Mouse (Mus musculus): ENCODE results near the gene D430019H16Rik. TPM values are rescaled to one million over a fixed set of nuclear protein-coding genes. Genes with fewer than 3 reads are reported as not detected.

The D430019H16Rik gene
- polyA plus RNA-seq (2015; fragmentation: Nextera tagmentation; extraction: Ambion mirVana), result 0.03 and 0.05 TPM in 2 replicates

DNA sequence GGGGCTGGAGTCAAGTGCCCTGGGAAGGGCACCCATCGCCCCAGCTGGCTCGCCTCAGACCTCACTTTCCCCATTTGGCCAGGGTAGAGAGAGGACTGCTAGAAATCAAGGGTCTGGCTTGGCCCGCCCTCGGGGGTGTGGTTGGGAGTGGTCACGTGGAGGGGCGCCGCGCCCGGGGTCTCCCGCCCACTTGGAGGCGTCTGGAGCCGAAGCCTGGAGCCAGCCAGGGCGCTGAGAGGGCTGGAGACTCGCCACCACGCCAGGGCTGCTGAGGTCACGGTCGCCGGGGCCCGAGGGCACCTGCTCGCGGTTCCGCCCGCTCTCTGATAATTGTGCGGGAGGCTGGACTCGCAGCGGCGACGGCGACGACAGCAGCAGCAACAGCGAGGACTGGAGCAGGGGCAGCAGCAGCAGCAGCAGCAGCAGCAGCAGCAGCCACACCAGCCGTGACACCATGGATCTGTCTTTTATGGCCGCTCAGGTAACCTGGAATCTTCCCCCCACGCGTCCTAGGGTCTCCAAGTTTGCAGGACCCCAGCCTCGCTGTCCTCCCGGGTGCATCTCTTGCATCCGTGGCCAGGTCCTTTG is at the start of gene D430019H16Rik:
Gene D430019H16Rik, plus strand, starts transcription at position 187 of the 588 bp plus-strand sequence.
- ATAC-seq (ENCODE audit: insufficient read depth), result no peak
- no peak within 1 kb of the TSS for H3K27ac ChIP-seq (replicated peaks)
- H3K9ac ChIP-seq, result no peak within 1 kb of the TSS
- H3K27me3 ChIP-seq, result peaks cover 27% of the 10 kb centered on the region
- H3K4me3 ChIP-seq (replicated peaks), result peak within 1 kb of the TSS; percentile 31
- peak within 1 kb of the TSS; percentile 56 for H3K4me2 ChIP-seq
- peaks cover 6% of the 10 kb centered on the region; the same call in 1 of the 2 replicates for H3K4me1 ChIP-seq (replicated peaks)
- under 1% methylated on average over 38 of the region's 38 CpGs for WGBS (ENCODE audit: insufficient replicate concordance)
- H3K9me3 ChIP-seq (replicated peaks), result no peaks in the 10 kb centered on the region
- no peaks in the 10 kb centered on the region for H3K36me3 ChIP-seq (replicated peaks)

DNA sequence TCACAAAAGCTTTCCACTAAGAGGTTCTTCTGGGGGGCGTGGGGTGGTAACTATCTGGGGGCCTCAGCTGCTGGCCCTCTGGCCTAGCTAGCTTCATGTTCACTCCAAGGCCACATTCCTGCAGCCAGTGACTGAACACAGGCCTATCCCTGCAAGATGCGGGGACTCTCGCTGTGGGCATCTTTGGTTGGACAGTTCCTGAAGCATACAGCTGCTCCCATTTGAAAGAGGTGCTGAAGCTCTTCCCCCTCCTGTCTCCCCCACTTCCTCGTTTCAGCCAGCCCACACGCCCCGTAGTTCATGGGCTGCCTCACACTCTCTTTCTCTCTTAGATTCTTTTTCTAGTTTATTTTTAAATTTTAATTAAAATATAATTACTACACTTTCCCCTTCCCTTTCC is 47.6 kb upstream of the D430019H16Rik start:
- Histone ChIP-seq H3K27me3 (no peaks in the 10 kb centered on the region), H3K27ac (replicated peaks) (no peak overlapping the region), H3K36me3 (replicated peaks) (no peaks in the 10 kb centered on the region), H3K4me2 (no peak overlapping the region), H3K4me3 (replicated peaks) (no peak overlapping the region), H3K4me1 (replicated peaks) (no peaks in the 10 kb centered on the region), H3K9ac (no peak overlapping the region), H3K9me3 (replicated peaks) (no peaks in the 10 kb centered on the region)
- no peak for ATAC-seq (ENCODE audit: insufficient read depth)
- WGBS (ENCODE audit: insufficient replicate concordance), result 31% methylated on average over 6 of the region's 6 CpGs

DNA sequence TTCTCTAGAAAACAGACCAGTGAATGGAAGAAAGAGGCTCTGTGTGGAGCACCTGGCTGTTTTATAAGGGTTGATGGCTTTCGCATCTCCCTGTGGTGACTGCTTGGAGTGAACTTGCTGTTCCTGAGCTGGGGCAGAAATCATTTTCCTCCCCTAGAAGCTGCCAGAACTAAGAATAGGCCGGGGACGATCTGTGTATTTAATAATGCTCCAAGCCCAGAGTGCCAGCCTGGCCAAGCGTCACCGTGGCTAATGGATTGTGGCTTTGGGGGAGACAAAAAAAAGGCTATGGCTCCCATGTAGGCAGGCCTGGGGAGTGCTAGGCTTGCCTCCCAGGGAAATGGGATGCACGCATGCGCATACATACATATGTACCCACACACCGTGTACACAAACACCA is 39.7 kb upstream of the D430019H16Rik start:
- Histone ChIP-seq H3K36me3 (replicated peaks) (no peaks in the 10 kb centered on the region), H3K27me3 (no peaks in the 10 kb centered on the region), H3K9ac (no peak overlapping the region), H3K4me1 (replicated peaks) (no peaks in the 10 kb centered on the region), H3K9me3 (replicated peaks) (no peaks in the 10 kb centered on the region), H3K4me3 (replicated peaks) (no peak overlapping the region), H3K27ac (replicated peaks) (no peak overlapping the region), H3K4me2 (no peak overlapping the region)
- no peak for ATAC-seq (ENCODE audit: insufficient read depth)
- WGBS (ENCODE audit: insufficient replicate concordance), result 74% methylated on average over 8 of the region's 8 CpGs

DNA sequence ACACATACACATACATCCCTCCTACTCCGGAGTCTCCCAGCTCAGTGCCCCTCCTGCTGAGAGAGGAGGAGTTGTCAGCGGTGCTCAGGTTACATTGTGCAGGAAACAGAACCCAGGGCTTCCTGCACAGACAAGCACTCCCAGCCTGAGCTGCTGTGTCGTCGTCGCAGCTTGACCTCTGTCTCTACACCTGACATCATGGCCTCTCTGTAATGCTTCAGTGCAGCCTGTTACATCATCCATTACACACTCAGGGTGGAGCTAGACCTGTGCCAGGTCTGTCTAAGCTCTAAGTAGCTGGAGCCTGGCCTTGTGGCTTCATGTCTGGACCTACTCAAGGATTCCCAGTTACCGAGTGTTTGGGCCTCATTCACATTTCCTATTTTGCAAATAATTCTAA is 33.2 kb upstream of the D430019H16Rik start:
- Histone ChIP-seq H3K4me3 (replicated peaks) (no peak overlapping the region), H3K4me1 (replicated peaks) (no peaks in the 10 kb centered on the region), H3K27ac (replicated peaks) (no peak overlapping the region), H3K9ac (no peak overlapping the region), H3K4me2 (no peak overlapping the region), H3K27me3 (no peaks in the 10 kb centered on the region), H3K36me3 (replicated peaks) (no peaks in the 10 kb centered on the region), H3K9me3 (replicated peaks) (no peaks in the 10 kb centered on the region)
- 40% methylated on average over 6 of the region's 6 CpGs for WGBS (ENCODE audit: insufficient replicate concordance)
- no peak for ATAC-seq (ENCODE audit: insufficient read depth)

DNA sequence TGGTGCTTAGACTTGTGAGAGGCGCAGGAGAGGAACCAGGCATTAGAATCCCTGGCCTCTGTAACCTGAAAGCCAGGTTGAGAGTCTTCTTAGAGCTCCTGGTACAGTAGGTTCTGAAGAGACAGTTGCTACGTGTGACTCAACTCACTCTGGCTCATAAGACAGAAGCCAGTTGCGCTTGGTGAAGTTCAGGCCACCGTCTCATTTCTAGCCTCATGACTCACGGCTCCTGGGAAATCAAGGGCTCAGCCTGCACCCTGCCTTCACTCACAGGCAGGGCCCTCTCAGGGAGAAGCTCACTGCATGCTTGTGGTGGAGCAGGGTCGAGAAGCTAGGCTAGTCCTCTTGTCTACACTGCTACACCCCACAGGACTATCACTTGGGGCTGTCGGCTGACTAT is 27.1 kb upstream of the D430019H16Rik start:
- Histone ChIP-seq H3K27ac (replicated peaks) (no peak overlapping the region), H3K4me3 (replicated peaks) (no peak overlapping the region), H3K36me3 (replicated peaks) (no peaks in the 10 kb centered on the region), H3K27me3 (no peaks in the 10 kb centered on the region), H3K9me3 (replicated peaks) (no peaks in the 10 kb centered on the region), H3K4me2 (no peak overlapping the region), H3K4me1 (replicated peaks) (no peaks in the 10 kb centered on the region), H3K9ac (no peak overlapping the region)
- no peak for ATAC-seq (ENCODE audit: insufficient read depth)
- WGBS (ENCODE audit: insufficient replicate concordance), result 41% methylated on average over 7 of the region's 7 CpGs

DNA sequence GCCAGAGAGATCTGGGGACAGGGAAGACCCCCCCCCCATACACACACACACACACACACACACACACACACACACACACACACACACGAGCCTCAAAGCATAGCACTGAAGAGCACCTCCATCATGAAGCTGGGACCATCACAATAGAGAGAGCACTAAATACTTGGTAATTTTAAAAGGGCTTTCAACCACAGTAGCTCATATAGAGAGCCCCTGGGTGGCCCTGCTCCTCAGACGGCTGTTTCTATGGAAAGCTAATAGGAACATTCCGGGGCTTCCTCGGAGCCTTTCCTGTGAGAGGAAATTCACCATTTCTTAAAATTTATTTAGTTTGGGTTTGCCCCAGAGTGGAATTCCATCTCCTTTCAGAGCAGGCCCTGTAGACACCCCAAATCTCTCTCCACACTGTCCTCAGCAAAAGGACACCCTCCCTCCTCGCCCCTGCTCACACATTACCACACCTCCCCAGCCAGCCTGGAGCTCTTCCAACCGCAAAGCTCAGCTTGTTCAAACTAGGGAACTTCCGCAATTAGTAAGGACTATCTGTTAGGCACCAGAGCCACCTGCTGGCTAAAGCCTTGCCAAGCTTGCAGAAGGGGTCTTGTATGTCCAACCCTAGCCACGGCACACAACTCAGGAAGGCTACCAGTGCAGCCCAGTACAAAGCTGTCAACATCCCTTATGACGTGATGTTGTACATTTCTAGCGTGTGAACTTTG is 26.5 kb upstream of the D430019H16Rik start:
- ATAC-seq (ENCODE audit: insufficient read depth), result no peak
- no peak overlapping the region for H3K27ac ChIP-seq (replicated peaks)
- whole genome bisulfite sequencing (ENCODE audit: insufficient replicate concordance), result 23% methylated on average over 10 of the region's 10 CpGs
- no peaks in the 10 kb centered on the region for H3K27me3 ChIP-seq
- no peaks in the 10 kb centered on the region for H3K36me3 ChIP-seq (replicated peaks)
- H3K9me3 ChIP-seq (replicated peaks), result no peaks in the 10 kb centered on the region
- H3K4me2 ChIP-seq, result no peak overlapping the region
- no peak overlapping the region for H3K4me3 ChIP-seq (replicated peaks)
- no peak overlapping the region for H3K9ac ChIP-seq
- H3K4me1 ChIP-seq (replicated peaks), result no peaks in the 10 kb centered on the region

DNA sequence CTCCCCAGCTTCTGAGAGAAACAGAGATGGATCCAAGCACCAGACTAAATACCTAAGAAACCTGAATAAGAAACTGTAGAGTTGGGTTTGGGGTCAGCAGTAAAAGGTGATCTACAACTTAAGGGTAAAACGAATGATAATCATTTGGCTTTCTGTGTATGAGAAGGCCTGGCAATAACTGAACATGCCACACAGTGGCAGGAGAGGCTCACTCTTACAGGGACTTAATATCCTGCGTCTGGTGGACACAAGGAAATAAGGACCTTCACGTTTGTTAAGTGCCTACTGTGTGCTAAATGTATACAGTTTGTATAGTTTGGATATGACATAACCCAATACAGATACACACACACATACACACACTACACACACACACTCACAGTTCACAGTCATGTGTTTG is 21.8 kb upstream of the D430019H16Rik start:
- H3K9ac ChIP-seq, result no peak overlapping the region
- H3K27ac ChIP-seq (replicated peaks), result no peak overlapping the region
- 27% methylated on average over 3 of the region's 3 CpGs for WGBS (ENCODE audit: insufficient replicate concordance)
- H3K4me3 ChIP-seq (replicated peaks), result no peak overlapping the region
- no peaks in the 10 kb centered on the region for H3K4me1 ChIP-seq (replicated peaks)
- H3K4me2 ChIP-seq, result no peak overlapping the region
- H3K36me3 ChIP-seq (replicated peaks), result no peaks in the 10 kb centered on the region
- no peaks in the 10 kb centered on the region for H3K9me3 ChIP-seq (replicated peaks)
- no peaks in the 10 kb centered on the region for H3K27me3 ChIP-seq
- ATAC-seq (ENCODE audit: insufficient read depth), result no peak

DNA sequence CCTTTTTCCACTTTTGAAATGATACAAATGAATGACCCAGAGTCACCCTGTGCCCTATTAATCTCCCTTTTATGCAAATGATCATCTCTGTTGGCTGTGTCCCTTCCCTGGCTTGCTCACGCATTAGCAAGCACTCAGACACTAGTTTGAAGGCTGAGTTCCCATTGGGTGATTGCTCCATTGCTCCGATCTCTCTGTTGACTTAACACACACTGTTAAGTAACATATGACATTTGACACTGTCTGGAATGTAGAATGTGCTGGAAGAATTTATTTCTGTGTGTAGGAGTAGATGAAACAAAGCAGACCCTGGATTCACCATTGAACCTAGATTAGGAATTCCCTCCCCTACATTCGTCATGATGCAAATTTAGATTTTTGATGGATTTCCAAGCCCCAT is 20.8 kb upstream of the D430019H16Rik start:
- no peak overlapping the region for H3K27ac ChIP-seq (replicated peaks)
- no peaks in the 10 kb centered on the region for H3K9me3 ChIP-seq (replicated peaks)
- no peak for ATAC-seq (ENCODE audit: insufficient read depth)
- H3K4me2 ChIP-seq, result no peak overlapping the region
- no peaks in the 10 kb centered on the region for H3K27me3 ChIP-seq
- WGBS (ENCODE audit: insufficient replicate concordance), result 45% methylated on average over 3 of the region's 3 CpGs
- no peaks in the 10 kb centered on the region for H3K4me1 ChIP-seq (replicated peaks)
- no peak overlapping the region for H3K9ac ChIP-seq
- no peak overlapping the region for H3K4me3 ChIP-seq (replicated peaks)
- H3K36me3 ChIP-seq (replicated peaks), result no peaks in the 10 kb centered on the region

DNA sequence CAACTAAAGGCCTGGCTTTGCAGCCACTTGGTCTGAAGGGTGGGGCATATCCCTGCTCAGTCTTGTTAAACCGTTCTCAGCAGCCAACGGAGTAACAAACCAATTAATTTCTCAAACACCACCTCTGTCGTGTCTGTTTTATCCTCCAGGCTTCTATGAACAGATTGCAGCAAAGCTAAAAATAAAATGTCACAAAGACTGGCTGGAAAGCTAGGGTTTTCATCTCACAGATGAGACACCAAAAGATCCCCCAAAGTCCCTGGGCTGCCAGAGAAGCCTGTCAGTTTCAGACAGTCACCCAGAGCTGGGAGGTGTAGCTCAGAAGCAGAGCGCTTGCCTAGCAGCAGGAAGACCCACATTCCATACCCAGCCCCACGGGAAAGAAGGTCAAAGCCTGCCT is 15.4 kb upstream of the D430019H16Rik start:
- H3K36me3 ChIP-seq (replicated peaks), result no peaks in the 10 kb centered on the region
- H3K4me2 ChIP-seq, result no peak overlapping the region
- H3K27ac ChIP-seq (replicated peaks), result no peak overlapping the region
- no peak for ATAC-seq (ENCODE audit: insufficient read depth)
- 46% methylated on average over 5 of the region's 5 CpGs for WGBS (ENCODE audit: insufficient replicate concordance)
- no peak overlapping the region for H3K9ac ChIP-seq
- H3K4me1 ChIP-seq (replicated peaks), result no peaks in the 10 kb centered on the region
- H3K27me3 ChIP-seq, result no peaks in the 10 kb centered on the region
- no peak overlapping the region for H3K4me3 ChIP-seq (replicated peaks)
- H3K9me3 ChIP-seq (replicated peaks), result no peaks in the 10 kb centered on the region

DNA sequence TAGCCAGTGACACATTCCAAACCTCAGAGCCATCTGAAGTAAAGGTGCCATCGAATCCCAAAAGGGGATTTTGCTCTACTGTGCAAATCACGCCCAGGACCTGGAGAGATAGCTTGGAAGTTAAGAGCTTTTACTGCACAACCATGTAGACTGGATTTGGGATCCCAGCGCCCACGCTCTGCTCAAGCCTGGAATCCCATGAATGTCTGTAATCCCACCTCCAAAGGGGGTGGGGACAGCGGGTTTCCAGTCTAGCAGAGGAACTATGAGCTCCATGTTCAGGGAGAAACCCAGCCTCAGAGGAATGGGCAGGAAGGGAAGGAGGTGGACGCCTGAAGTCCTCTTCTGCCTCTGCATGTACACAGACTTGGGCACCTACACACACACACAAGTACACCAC is 13.7 kb upstream of the D430019H16Rik start:
- 48% methylated on average over 6 of the region's 6 CpGs for WGBS (ENCODE audit: insufficient replicate concordance)
- Histone ChIP-seq H3K4me1 (replicated peaks) (no peaks in the 10 kb centered on the region), H3K27ac (replicated peaks) (no peak overlapping the region), H3K9me3 (replicated peaks) (no peaks in the 10 kb centered on the region), H3K9ac (no peak overlapping the region), H3K4me3 (replicated peaks) (no peak overlapping the region), H3K36me3 (replicated peaks) (no peaks in the 10 kb centered on the region), H3K27me3 (no peaks in the 10 kb centered on the region), H3K4me2 (no peak overlapping the region)
- no peak for ATAC-seq (ENCODE audit: insufficient read depth)

DNA sequence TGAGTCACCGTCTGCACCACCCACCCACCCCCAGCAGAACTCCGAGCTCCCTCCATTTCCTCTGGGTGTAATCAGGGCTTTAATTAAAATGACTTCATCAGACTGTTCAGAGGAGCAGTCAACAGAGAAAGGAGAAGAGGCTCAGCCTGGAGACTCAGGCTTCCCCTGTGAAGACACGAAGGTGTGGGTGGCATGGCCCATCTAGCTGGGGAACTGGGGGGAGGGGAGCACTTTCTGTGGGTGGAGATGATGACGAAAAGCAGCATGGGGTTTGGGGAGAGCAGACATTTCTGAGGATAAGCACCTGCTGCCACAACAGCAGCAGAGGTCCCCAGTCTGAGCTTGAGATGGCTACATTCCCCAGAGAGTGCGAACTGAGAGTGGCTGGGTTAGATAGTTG is 10.1 kb upstream of the D430019H16Rik start:
- no peaks in the 10 kb centered on the region for H3K27me3 ChIP-seq
- H3K9me3 ChIP-seq (replicated peaks), result no peaks in the 10 kb centered on the region
- no peaks in the 10 kb centered on the region for H3K36me3 ChIP-seq (replicated peaks)
- no peak overlapping the region for H3K9ac ChIP-seq
- no peak overlapping the region for H3K27ac ChIP-seq (replicated peaks)
- WGBS (ENCODE audit: insufficient replicate concordance), result 53% methylated on average over 5 of the region's 5 CpGs
- no peak for ATAC-seq (ENCODE audit: insufficient read depth)
- no peak overlapping the region for H3K4me2 ChIP-seq
- no peaks in the 10 kb centered on the region for H3K4me1 ChIP-seq (replicated peaks)
- H3K4me3 ChIP-seq (replicated peaks), result no peak overlapping the region

DNA sequence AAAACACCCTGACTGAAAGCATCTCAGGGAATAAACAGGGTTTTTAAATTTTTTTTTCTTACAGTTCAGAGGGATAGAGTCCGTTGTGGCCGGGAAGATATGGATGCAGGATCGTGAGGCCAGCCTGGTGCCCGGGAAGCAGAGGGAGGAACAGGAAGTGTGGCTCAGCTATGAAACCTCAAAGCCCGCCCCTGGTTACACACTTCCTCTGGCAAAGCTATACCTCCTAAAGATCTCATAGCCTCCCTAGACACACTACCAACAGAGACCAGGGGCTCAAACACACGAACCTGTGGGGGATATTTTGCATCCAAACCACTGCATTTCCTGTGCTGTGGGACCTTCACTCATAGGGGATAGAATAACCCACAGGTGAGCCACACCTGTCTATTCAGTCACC is 7.9 kb upstream of the D430019H16Rik start:
- Histone ChIP-seq H3K36me3 (replicated peaks) (no peaks in the 10 kb centered on the region), H3K27me3 (no peaks in the 10 kb centered on the region), H3K27ac (replicated peaks) (no peak overlapping the region), H3K4me3 (replicated peaks) (no peak overlapping the region), H3K9me3 (replicated peaks) (no peaks in the 10 kb centered on the region), H3K4me1 (replicated peaks) (no peaks in the 10 kb centered on the region), H3K9ac (no peak overlapping the region), H3K4me2 (no peak overlapping the region)
- 8% methylated on average over 6 of the region's 6 CpGs for WGBS (ENCODE audit: insufficient replicate concordance)
- no peak for ATAC-seq (ENCODE audit: insufficient read depth)

Measured in liver, embryonic 15.5 days (tissue).